In genomic region chr9:120656976-120657375, GRCm38 (mm10) we compare ENCODE assay signal across 9 mouse cellular contexts.
A peak's percentile ranks its signal among the peaks of the same experiment; 100 is the strongest.
DNase-seq lines count a peak whose midpoint lies in the region; ATAC-seq and TF ChIP-seq lines count a peak whose summit lies in the region.
"Had no signal": no experiment of that assay in that cellular context is flagged by ENCODE, and none has a peak within 500 bp of the region (broad histone marks: within the 10 kb centered on the region; RNA-seq: fewer than 3 reads in every experiment).

No protein-coding gene starts in this region.

- no peak overlapping the region for H3K27ac ChIP-seq in kidney, adult 2 months (ENCODE audit: insufficient read depth, low read depth, low read length)
- no peak overlapping the region for H3K27ac ChIP-seq in kidney, embryonic 16.5 days (ENCODE audit: low read length)
- H3K27ac ChIP-seq: lung, embryonic 15.5 days had no signal

- no peak for TF ChIP-seq POLR2A in kidney, adult 2 months (IDR thresholded peaks at IDR 0.05; ENCODE audit: low read depth, low read length)
- TF ChIP-seq POLR2A in brain, embryonic 14.5 days (IDR thresholded peaks at IDR 0.05; ENCODE audit: borderline replicate concordance, extremely low read depth, insufficient read depth, insufficient read length, poor library complexity, severe bottlenecking), result no peak

- no peak for DNase-seq in kidney, adult 2 months
- DNase-seq in MN1 (ENCODE audit: low spot score), result peak; percentile 54
- DNase-seq in brain, embryonic 14.5 days (ENCODE audit: low read depth), result peak; percentile 60
- DNase-seq in lung, postnatal 10 days, result peak; percentile 52
- DNase-seq in right cerebral cortex, adult 18-20 months, result no peak
- no peak for DNase-seq in left cerebral cortex, adult 9 months (ENCODE audit: low spot score in 2 of 2)

- TF ChIP-seq CTCF in kidney, adult 2 months (conservative IDR thresholded peaks at IDR 0.05; ENCODE audit: insufficient read depth, insufficient read length, low read depth, low read length), result peak; percentile 77
- peak; percentile 79 for TF ChIP-seq CTCF in brain, embryonic 14.5 days (IDR thresholded peaks at IDR 0.05; ENCODE audit: borderline replicate concordance, extremely low read depth, insufficient read depth, insufficient read length)

- no peak overlapping the region for H3K4me2 ChIP-seq in kidney, embryonic 16.5 days (replicated peaks; ENCODE audit: low read depth, low read length)
- H3K4me2 ChIP-seq: lung, embryonic 15.5 days had no signal

- no peaks in the 10 kb centered on the region for H3K9me3 ChIP-seq in kidney, embryonic 16.5 days (ENCODE audit: low read length)
- H3K9me3 ChIP-seq: lung, embryonic 15.5 days had no signal

- H3K4me1 ChIP-seq in kidney, adult 2 months (ENCODE audit: control insufficient read depth, insufficient read depth, low read length), result no peaks in the 10 kb centered on the region
- peaks cover 13% of the 10 kb centered on the region for H3K4me1 ChIP-seq in kidney, embryonic 16.5 days (ENCODE audit: insufficient read depth, low read length)
- H3K4me1 ChIP-seq: lung, embryonic 15.5 days had no signal

- H3K9ac ChIP-seq in kidney, embryonic 16.5 days (replicated peaks; ENCODE audit: low read length), result no peak overlapping the region
- H3K9ac ChIP-seq: lung, embryonic 15.5 days had no signal

- H3K36me3 ChIP-seq in kidney, adult 2 months (ENCODE audit: control insufficient read depth, insufficient read depth, low read length), result no peaks in the 10 kb centered on the region
- no peaks in the 10 kb centered on the region for H3K36me3 ChIP-seq in kidney, embryonic 16.5 days (ENCODE audit: insufficient read depth, low read length)
- H3K36me3 ChIP-seq: lung, embryonic 15.5 days had no signal

- no peak overlapping the region for H3K4me3 ChIP-seq in kidney, adult 2 months (ENCODE audit: insufficient read depth, low read depth, low read length)
- H3K4me3 ChIP-seq in kidney, embryonic 16.5 days (ENCODE audit: low read length), result no peak overlapping the region
- H3K4me3 ChIP-seq: erythroblast, embryonic 14.5 days; lung, embryonic 15.5 days had no signal

- H3K27me3 ChIP-seq in kidney, adult 2 months (replicated peaks; ENCODE audit: control insufficient read depth, insufficient read depth, low read length), result no peaks in the 10 kb centered on the region
- no peaks in the 10 kb centered on the region for H3K27me3 ChIP-seq in kidney, embryonic 16.5 days (ENCODE audit: insufficient read depth, low read length)
- H3K27me3 ChIP-seq: lung, embryonic 15.5 days had no signal

- 25% methylated on average over 5 of the region's 6 CpGs for WGBS in kidney, adult 2 months
- 29% methylated on average over 4 of the region's 6 CpGs for WGBS in kidney, embryonic 16.5 days

- ATAC-seq in kidney, embryonic 16.5 days (ENCODE audit: low FRiP score, low TSS enrichment), result no peak

Comparison
In these comparisons a context has a peak if more than half of its experiments do, and no peak if none do; other contexts are left out.
1. DNase-seq: peak in MN1 (single experiment), brain, embryonic 14.5 days (single experiment) and lung, postnatal 10 days (single experiment); none in kidney, adult 2 months (single experiment), right cerebral cortex, adult 18-20 months (single experiment) and left cerebral cortex, adult 9 months (0 of 2).